Mouse (Mus musculus): ENCODE results near the gene Hdac7.

The Hdac7 gene

DNA sequence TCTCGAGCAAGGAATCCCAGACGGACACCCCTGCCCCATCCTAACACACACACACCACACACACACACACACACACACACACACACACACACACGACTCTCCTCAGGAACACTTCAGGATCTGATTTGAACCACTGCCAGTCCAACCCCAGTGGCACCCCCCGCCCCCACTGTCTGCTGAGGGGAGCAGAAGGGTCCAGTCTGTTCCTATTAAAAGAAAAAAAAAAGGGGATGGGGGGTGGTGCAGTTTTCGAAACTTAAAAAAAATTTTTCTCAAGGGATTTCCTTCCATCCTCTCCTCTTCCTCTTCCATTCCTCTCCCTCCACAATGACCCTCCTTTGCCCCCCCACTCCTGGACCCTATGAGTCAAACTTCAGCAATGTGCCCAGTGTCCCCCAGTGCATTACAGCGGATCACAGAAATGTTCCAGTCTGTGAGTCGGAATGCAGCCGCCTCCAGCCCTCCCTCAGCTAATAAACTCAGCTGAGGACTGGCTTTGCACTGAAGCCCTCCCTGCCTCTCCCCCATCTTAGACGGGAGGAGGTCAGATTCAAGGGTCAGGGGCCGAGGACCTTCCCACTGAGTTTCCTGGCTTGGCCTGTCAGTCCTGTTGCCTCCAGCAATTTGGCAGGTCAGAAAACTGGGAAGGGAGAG, 12.2 kb downstream of the Hdac7 start:
- peak; percentile 75 for DNase-seq (ENCODE audit: low spot score)

DNA sequence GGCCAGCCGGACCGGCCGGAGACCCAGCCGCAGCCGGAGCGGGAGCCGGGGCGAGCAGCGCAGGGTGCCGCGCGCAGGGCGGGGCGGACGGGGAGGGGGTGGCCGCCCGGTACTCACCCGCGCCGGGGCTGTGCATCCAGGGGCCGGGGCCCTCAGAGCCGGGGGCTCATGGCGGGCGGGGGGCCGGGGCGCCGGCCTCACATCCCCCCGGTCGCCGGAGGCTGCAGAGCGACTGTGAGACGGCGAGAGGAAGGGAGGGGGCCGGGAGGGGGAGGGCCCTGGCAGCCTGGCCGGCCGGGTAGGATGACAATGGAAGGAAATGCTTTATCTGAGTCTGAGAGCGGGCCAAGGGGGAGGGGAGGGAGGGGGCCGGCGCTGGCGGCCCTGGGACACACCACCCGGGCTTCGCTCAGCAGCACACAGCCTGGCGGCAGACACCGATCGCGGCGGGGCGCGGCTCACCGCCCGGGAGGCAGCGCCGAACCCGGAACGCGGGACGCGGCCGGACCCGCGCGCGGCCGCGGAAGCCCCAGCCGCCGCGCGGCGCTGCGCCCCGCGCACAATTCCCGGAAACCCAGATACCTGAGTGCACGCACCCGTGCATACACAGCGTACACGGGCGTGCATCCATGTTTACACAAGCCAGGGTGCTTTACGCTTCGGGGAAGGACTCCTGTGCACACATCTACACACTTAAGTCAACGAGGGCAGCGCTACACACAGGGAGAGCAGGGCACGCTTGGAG, 12.9 kb downstream of the Hdac7 start:
- peak; percentile 61 for DNase-seq (ENCODE audit: low spot score)

DNA sequence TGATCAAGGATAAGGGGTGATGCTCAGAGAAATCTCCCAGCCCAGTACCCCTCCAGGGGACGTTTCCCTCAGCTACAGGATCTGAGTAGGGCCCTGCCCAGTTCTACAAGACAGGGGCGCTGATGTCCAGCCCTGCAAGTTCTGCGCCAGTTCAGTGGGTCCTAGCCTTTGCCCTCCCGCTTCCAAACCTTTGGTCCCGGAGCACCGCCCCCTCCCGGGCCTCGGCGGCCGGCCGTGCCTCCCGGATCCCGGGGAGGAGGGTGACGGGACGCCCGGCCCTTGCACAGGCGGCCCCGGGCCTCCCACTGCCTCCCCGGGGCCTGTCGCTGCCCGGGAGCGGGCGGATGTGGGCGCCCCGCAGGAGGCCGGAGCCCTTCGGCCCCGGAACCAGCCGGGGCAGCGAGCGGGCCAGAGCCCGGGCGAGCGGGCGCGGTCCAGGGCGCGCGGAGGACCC, 13.5 kb downstream of the Hdac7 start:
- no peak for DNase-seq (ENCODE audit: low spot score)

DNA sequence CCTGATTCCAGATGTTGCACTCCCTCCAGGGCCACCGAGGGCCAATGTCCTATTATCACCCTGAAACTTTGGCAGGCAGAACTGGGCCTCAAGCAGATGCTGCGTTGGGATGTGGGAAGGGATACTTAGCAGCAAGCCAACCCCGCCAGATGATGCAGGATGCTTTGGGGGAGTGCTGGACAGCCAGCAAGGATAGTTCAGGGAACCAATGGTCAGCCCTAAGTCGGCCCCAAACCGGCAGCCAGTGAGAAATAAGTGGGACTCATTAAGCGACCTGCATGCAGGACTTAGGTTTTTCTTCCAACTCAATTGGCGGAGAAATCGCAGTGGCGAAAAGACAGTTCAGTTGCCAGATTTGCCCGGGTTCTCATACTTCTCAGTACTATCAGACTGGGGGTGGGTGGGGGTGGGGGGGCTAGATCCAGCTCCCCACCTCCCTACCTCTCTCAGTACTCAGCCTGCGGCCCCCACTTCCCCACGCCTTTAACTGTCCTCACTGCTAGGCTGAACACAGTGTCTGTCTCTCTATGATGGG, 14.0 kb downstream of the Hdac7 start:
- no peak for DNase-seq (ENCODE audit: low spot score)

DNA sequence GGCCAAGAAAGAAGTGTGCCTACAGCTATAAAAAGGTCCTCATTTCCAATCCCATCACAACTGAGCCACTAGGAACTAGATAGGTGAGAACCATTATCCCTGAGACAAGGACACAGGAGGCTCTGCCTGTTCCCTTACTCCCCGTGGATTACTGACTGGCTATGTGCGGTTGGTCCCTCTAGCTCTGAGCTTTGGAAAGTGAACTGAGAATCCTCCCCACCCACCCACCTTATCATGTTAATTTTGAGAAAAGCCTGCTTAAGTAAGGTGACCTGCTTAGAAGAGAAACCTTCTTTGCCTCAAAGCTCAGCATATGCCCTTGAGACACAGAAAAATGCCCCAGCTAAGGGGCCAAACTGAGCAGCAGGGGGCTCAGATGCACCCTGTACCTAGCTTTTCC, 14.9 kb downstream of the Hdac7 start:
- DNase-seq (ENCODE audit: low spot score) = no peak

DNA sequence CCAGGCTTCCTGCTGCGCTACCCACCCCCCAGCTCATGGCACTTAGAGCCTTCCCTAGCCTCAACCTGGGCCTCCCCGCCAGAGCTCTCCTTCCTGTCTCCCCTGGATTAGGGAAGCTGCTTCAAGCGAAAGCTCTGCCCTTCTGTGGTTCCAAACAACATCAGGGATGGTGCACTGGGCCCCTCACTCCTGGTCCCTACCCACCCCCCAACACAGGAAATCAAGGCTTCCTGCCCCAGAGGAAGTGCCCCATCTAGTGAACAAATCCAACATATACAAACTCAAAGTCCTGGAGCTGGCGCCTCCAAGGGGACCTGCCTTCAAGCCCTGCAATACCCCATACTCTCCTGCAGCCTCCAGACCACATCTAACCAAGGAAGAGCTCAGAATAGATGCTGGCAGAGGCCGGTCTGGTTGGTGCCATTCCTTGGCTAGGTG, 15.4 kb downstream of the Hdac7 start:
- DNase-seq (ENCODE audit: low spot score) = no peak

DNA sequence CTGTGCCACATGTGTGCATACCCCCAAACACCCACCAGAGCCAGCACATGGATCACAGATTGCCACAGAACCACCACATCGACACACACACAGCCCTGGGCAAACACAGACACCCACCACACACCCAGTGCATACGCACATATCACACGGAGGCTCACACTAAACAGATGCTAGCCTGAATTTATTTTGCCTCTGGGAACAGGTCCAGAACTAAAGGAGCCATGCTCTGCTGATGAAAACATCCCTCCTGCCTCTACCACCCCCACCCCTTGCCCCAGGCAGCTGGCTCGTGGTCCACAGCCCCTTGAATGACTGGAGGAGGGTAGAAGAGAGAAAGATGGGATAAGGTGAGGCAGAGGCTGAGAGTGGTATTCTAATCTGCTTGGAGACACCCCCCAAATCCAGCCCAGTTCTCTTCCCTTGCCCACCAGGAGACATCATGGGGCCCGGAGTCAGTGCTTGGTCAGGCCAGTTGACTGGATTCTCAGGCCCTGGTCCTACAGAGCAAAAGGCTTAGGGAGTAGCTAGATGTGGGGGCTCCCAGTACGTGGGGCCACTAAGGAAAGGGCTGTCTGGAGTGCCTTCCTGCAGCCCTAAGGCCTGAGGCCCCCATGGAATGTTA, 16.0 kb downstream of the Hdac7 start:
- no peak for DNase-seq (ENCODE audit: low spot score)

DNA sequence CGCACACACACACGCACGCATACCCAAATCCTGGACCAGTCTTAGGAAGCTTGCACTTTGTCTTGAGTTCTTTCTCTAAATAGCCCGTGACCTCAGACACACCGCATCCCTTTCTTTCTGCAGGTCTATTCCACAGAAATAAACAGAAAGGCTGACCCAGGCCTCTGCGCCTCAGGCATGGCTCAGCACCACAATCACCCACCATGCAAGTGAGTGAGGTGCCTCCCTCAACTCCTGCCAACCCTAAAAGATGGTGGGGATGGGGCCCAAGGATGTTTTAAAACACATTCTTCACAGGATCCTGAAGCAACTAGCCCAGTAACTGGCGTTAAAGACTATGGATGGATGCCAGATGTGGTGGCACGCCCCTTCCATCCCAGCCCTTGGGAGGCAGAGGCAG, 16.9 kb downstream of the Hdac7 start:
- no peak for DNase-seq (ENCODE audit: low spot score)

DNA sequence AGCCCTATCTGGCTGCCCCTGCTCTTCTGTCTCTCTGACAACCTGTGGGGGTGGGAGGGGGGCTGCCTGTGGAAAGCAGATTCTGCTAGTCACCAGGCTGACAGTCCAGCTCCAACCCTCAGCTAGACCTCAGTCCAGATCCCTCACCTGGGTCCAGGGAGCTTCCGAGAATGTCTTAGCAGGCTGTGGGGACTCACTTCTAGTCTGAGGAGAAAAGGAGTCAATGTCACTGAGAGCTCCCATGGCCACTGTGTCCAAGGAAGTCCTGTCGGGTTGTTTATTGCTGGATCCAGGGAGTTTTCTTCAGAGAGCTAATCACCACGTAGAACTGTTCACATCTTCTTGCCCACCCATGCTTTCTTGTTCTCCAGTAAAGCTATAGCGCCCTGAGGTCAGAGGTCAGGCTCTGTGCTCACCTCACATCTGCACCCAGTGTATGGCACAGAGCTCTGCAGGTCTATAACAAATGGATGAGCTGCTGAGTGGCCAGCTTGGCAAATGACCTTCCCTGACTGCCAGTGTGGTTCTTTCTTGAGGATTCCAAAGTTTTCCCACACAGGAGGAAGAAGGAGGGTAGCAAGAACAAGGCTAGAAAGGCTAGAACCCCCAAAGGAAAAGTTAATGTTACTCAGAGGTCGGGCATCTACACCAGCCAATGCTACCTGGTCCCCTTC, 17.6 kb downstream of the Hdac7 start:
- no peak for DNase-seq (ENCODE audit: low spot score)

DNA sequence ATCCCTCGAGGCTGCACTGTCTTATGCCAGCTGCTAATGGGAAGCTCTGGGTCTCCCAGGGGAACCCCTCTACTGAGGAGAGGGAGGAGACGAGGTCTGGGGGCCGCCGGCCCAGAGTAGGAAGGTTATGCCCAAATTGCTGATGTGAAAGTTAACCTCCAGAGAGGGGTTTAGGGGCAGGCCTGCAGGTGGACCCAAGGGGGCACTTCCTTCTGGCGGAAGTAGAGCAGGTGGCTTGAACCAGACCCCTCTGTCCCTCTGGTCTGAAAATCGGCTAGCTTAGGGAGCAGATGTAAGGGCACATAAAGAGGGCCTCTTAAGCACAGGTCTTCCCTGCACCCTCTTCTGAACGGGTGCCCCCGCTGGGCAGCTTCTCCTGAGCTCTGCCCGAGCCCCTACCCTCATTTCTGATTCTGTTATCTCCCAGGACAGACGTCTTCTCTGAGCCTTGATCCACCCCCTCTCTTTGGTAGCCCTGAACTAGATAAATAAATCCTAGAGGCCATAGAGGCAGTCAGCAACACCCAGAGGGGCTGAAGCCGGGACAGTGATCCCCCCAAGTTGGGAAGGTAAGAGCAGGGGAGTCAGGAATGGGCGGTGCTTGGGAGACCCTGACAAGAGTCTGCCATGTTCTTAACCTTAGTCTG, 18.2 kb downstream of the Hdac7 start:
- no peak for DNase-seq (ENCODE audit: low spot score)

DNA sequence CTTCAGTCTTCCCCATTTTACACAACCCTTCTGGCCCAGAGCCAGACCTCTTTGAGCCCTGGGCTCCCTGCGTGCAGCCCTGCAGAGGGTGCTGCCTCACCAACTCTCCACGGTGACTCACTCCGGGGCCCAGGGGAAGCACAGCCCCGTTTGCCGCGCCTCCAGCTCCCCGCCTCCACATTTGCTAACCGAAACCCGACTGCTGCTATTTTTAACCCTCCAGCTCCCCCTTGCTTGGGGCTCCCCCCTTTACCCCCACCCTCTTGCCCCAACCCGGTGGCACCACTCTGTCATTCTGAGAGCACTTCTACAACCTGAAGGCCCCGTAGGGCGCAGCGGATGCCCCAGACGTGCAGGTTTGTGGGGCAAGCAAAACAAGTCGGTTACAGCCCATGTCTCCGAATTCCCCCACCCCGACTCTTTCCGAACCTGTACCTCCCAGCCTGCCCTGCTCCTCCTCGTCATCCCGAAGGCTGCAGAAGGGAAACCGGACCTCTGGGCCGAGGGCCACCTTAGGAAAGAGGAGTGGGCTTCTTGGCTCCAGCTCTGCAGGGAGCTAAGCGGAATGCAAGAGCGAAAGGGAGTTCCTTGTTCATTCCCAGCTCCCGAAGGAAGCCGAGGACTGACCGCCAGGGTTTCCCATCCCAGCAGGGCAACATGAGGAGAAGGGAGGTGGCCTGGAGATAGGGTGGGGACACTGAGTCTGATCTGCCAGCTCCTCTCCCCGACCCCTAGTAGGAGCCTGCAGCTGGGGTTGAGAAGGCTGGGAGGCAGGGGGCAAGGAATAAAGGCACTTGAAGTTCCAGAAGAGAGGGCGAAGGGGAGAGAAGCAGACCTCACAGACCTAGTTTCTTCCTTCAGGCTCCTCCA, 19.0 kb downstream of the Hdac7 start:
- peak; percentile 93 for DNase-seq (ENCODE audit: low spot score)

DNA sequence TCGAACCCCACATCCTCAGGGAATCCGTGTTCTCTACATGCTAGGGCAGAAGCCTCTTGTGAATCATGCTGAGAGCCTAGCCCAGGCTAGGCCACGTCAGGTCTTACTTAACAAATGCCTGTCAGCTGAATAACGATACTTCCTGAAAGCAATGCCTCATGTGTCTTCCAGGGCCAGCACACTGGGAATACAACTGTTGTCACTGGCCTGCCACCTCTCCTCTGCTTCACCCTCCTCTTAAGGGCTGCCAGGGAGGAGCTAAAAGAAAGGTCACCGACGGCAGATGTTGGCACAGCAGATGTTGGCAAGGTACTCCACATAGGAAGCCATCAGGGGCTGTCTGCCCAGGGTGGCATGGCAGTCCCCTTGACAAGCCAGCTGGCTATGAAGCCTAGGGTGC, 20.3 kb downstream of the Hdac7 start:
- DNase-seq (ENCODE audit: low spot score) = no peak

DNA sequence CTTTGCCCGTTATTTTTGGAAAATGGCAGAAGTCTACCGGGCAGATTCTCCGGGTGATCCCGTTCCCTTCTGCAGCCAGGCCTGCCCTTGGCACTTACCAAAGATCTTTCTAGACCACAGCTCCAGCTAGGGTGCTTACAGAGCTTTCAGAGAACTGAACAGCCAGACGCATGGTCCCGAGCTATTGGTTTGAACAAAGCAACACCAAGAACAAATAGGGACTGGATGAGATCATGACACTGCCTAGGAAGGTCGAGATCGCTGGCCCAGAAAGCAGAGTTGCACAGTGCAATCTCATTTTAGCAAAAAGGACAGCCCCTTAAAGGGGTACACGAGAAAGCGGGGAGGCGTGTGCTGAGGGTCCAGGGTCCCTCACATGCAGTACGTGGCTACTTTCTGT, 20.8 kb downstream of the Hdac7 start:
- DNase-seq (ENCODE audit: low spot score) = no peak

DNA sequence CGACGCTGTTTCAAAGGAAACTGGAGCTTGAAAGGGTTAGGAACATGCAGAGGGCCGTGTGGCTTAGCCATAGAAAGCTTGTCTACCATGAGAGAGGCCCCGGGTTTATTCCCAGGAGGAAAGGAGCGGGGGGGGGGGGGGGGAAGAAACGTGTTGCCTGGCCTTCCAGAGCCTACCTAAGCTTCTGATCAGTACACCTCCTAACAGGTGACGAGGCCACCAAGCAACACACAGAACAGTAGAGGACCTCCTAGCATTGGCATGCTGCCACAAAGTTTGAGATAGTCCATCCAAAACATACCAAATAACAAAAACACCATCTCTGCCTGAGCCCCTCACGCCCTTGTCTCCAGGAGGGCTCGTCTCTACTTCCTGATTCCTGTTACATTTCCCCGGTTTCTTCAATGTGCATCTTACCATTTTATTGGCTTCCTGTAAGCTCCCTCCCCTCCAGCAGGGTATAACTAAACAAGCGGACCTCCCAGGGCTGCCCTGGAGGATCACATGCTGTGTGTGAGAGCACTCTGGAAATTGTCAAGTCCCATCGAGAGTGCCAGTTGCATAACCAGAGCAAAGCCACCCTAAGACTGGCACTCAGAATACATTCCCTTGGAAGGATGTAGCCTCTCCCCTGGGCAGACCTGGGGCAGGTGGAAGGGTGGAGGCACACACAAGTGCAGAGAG, 21.6 kb downstream of the Hdac7 start:
- DNase-seq (ENCODE audit: low spot score) = no peak

DNA sequence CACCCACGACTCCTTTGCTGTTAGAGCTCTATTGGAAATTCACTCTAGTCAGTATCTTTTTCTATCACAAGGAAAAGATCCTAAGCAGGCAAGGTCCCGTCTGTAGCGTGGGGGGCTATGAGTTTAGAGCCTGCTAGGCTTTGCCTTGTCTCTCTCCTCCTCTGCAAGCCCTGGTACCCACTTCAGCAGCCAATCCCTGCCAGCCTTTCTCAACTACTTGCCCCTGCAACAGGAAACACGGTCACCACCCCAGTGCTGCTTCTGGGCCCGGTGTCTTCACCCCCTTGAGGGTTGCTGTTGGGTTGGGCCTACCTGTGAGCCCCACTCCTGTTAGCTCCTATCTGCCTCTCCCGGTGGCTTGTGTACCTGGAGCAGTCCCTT, 22.3 kb downstream of the Hdac7 start:
- no peak for DNase-seq (ENCODE audit: low spot score)

DNA sequence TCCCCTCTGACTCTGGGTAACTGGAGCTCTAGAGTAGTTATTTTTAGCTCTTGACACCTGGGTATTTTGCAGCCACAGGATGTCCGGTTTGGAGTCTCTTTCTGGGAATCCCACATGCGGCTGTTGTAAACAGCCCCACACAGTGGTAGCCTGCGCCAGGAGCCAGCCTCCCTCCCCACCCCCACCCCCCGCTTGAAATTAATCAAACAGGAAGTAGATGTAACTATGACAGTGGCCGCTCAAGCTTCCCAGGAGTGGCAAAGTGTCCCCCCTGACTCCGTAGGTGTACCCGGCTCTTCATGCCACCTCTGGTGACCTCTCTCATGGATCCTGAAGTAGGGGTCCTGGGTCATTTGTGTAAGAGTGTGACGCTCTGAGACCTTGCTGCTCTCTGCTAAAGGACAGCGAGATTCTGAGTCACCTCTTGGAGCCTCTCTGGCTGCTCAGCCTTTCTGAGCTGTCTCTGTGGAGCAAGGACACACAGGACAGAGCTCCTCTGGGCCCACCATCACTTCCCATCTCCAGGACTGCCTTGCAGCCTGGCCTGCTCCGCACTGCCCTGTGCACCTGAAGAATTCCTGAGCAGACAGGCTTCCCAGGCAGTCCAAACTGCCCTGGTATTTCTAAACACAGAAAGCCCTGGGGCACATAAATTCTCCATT, 22.9 kb downstream of the Hdac7 start:
- no peak for DNase-seq (ENCODE audit: low spot score)

DNA sequence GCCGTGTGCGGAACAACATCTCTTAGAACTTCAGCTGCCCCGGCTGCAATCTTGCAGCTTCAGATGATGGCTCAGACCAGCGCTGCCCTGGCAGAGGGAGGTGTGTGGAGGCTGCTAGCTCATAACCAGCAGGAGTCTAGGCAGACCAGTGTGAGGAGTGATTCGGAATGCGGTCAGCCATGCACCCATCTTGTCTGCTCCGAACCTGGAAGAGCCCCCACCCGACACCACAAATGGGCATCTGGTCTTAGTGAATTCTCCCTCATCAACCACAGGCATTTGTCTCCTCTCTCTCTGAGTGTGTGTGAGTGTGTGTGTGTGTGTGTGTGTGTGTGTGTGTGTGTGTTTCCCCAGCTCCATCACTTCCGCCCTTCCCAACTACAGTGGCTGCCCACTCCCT, 24.4 kb downstream of the Hdac7 start:
- DNase-seq (ENCODE audit: low spot score) = no peak

DNA sequence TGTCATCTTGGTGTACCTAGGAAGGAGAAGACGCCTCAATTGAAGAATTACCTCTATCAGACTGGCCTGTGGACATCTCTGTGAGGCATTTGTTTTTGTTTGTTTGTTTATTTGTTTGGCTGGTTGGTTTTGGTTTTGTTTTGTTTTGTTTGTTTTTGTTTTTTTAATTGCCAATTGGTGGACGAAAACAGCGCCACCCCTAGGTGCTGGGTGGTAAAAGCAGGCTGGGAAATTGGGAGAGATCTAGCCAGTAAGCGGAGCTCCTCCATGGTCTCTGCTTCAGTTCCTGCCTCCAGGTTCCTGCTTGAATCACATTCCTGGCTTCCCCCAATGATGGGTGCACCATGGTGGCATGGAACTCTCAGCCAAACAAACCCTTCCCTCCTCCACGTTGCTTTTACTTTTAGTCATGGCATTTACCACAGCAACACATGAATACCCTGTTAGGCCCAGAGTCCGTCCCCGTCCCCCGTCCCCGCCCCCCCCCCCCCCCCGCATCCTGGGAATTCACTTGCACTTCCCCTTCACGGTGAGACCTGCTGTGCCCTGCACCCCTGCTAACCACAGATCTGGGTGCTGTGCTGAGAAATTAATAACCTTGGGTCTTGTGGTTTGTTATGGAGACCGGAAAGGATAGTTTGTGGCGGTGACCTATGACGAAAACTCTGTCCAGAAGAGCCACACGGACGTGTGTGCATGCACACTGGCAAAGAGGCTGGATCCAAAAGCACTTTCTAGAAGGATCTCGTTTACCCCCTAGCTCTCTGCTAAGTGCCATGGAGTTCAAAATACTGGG, 27.9 kb downstream of the Hdac7 start:
- no peak for DNase-seq (ENCODE audit: low spot score)

DNA sequence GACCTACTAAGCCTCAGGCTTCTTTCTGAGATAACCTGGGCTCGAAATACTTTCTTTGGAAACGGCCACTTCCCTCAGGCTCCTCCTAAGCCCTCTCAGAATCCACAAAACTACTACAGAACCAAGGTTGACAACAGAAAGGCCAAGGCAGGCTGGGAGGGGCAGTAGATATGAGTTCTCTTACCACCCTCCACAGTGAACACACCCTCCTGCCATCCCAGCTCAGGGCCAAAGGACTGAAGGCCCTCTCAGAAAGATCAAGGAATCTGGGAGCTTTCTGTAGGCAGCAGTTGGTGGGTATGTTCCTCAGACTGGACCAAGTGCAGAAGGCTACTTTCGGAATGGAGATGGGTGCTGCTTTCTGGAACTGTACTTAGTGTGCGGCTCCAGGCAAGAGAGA, 29.0 kb downstream of the Hdac7 start:
- DNase-seq (ENCODE audit: low spot score) = no peak

Measured in urinary bladder, postnatal 14 days (tissue).